Mouse (Mus musculus): Measurements from ENCODE around the gene Fa2h.

DNA sequence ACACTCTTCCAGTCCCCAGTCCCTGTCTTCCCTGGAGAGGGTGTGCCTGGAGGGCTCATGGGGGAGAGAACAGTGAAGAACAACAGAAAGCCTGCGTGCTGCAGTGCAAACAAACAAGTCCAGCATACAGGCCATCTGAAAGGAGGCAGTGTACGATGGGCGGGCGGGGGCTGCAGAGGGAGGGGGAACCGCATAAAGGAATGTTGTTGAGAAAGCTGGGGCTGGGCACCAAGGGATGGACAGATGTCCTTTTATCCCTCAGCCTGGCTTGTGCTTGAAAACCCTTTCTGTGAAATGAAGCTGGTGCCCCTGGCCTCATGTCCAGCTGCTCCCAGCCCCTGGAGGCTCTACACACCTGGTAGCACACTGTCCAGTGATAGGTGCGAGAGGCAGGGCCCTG lies 18.4 kb downstream of the Fa2h start:
- TF ChIP-seq CTCF (IDR thresholded peaks at IDR 0.05; ENCODE audit: insufficient read depth, low read length) (no peak), POLR2A (IDR thresholded peaks at IDR 0.05; ENCODE audit: borderline replicate concordance, extremely low read depth, low read depth, low read length) (no peak)

All from lung, adult 2 months (tissue).